Mouse (Mus musculus): ENCODE results near the gene Jmjd8. TPM values are rescaled to one million over a fixed set of nuclear protein-coding genes. Genes with fewer than 3 reads are reported as not detected.

The Jmjd8 gene
- 58.7 and 68.4 TPM in 2 replicates for polyA plus RNA-seq (2016; fragmentation: Nextera tagmentation; extraction: Ambion mirVana)

DNA sequence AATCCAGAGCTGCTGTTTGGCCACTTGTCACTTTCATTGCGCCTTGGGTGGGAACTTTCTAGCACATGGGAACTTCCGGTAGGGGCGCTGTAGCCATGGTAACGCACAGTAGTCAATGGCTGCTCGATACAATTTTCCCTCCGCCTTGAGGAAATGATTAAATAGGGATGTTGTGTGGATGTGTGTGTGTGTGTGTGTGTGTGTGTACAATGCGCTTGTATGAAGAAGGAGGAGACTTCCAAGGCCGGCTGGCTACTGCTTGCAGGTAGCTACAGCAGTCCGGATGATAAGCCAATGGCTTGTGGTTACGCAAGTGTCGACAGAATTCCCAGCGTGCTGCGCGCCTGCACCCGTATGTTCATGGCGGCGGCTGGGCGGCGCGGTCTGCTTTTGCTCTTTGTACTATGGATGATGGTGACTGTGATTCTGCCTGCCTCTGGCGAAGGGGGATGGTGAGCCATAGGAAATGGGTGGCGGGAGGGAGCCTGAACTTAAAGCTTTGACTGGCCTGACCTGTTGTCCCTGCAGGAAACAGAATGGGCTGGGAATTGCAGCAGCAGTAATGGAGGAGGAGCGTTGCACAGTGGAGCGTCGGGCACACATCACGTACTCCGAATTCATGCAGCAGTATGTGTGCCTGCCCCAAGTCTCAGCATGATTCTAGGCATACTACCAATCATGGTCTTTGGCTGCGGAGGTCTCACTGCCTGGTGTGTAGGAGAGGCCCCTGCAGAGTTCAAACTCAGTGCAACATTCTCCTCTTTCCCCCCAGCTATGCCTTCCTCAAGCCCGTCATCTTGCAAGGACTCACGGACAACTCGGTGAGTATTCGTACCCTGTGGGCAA lies at the start of gene Jmjd8:
Gene Jmjd8, plus strand, starts transcription at position 156 of the 846 bp plus-strand sequence.
- H3K36me3 ChIP-seq: peaks cover 60% of the 10 kb centered on the region

DNA sequence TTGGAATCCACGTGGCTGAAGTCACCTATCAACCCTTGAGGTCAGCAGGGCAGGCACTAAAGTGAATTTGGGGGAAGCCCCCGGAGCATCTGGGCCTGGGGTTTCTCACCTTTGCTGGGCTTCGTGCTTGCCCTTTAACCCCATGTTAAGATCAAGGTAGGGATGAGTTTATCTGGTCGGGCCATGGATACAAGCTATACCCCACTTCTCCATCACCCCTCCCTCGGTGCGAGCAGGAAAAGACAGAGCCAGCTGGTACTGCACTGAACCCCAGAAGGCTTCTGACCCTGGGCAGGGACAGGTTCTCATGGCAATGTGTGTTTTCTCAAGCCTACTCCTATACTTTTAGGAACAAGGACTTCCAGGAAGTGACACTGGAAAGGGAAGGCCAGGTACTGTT lies 47.3 kb upstream of the Jmjd8 start:
- WGBS: 88% methylated on average over 6 of the region's 6 CpGs
- H3K36me3 ChIP-seq: peaks cover 65% of the 10 kb centered on the region
- peaks cover 38% of the 10 kb centered on the region for H3K4me1 ChIP-seq
- H3K9me3 ChIP-seq (replicated peaks): no peaks in the 10 kb centered on the region
- no peak overlapping the region for H3K4me3 ChIP-seq
- H3K27me3 ChIP-seq (ENCODE audit: low read depth, poor library complexity, severe bottlenecking): no peaks in the 10 kb centered on the region
- DNase-seq (ENCODE audit: low spot score): no peak
- no peak overlapping the region for H3K27ac ChIP-seq (replicated peaks)

More for the DNA sequence above, at the start of gene Jmjd8:
- H3K27me3 ChIP-seq (ENCODE audit: low read depth, poor library complexity, severe bottlenecking): no peaks in the 10 kb centered on the region
- H3K4me1 ChIP-seq: peaks cover 88% of the 10 kb centered on the region
- no peaks in the 10 kb centered on the region for H3K9me3 ChIP-seq (replicated peaks)
- peak within 1 kb of the TSS; percentile 95 for H3K27ac ChIP-seq (replicated peaks)
- DNase-seq (ENCODE audit: low spot score): peak; percentile 88
- H3K4me3 ChIP-seq: peak within 1 kb of the TSS; percentile 89
- WGBS: 1% methylated on average over 32 of the region's 32 CpGs

DNA sequence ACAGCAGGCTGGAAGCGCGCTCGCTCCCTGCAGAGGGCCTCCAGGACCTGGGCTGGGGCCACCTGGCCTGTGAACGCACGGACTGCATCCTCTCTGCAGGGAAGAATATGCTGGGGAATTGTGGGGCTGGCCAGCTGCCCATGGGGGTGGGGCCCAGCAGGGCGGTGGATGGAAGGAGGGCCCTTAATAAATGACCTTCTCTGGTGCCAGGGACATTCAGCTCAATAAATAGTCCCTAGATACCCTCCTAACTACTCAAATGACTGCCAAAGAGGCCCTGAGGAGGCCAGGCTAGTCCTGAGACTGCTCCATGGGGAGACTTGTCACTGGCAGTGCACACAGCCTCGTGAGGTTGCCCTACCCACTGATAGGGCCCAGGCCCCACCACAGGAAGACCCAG lies 45.6 kb upstream of the Jmjd8 start:
- 88% methylated on average over 7 of the region's 7 CpGs for WGBS
- peaks cover 38% of the 10 kb centered on the region for H3K4me1 ChIP-seq
- H3K27me3 ChIP-seq (ENCODE audit: low read depth, poor library complexity, severe bottlenecking): no peaks in the 10 kb centered on the region
- no peaks in the 10 kb centered on the region for H3K9me3 ChIP-seq (replicated peaks)
- DNase-seq (ENCODE audit: low spot score): no peak
- H3K36me3 ChIP-seq: peaks cover 66% of the 10 kb centered on the region
- no peak overlapping the region for H3K27ac ChIP-seq (replicated peaks)
- H3K4me3 ChIP-seq: peak overlapping the region; percentile 77; the same call in 1 of the 2 replicates

DNA sequence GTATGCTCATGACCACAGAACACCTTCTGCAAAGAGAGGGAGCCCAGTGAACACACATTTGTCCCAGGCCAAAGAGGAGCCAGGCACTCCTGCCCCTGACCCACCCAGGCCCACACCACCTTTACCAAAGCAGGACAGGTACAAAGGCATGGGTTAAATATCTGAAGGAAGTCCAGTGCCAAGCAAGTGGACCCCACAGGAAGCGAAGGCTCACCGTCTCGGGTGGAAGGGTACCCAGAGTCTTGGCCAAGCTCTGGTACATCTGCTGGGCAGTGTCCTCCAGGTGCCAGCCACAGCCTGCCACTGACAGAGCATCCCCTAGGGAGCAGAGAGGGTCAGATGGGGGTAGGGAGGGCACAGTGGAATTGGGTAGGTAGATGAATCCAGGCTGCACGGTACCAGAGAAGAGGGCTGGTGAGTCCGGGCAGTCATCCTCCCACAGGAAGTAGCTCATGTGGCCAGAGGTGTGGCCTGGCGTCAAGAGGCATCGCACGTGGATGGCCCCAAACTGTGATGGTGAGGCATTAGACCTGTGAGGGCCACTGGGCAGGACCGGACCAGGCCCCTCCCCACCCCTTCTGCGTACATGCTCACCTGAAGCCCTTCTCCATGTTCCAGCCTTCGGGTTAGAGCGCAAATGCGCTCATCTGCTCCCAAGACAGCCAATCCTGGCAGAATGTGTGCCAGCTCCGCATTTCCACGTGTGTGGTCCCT lies 44.6 kb upstream of the Jmjd8 start:
- Histone ChIP-seq H3K27me3 (ENCODE audit: low read depth, poor library complexity, severe bottlenecking) (no peaks in the 10 kb centered on the region), H3K4me1 (peaks cover 38% of the 10 kb centered on the region), H3K9me3 (replicated peaks) (no peaks in the 10 kb centered on the region), H3K27ac (replicated peaks) (peak overlapping the region; percentile 96), H3K4me3 (peak overlapping the region; percentile 77), H3K36me3 (peaks cover 70% of the 10 kb centered on the region)
- DNase-seq (ENCODE audit: low spot score): no peak
- 85% methylated on average over 15 of the region's 15 CpGs for WGBS

DNA sequence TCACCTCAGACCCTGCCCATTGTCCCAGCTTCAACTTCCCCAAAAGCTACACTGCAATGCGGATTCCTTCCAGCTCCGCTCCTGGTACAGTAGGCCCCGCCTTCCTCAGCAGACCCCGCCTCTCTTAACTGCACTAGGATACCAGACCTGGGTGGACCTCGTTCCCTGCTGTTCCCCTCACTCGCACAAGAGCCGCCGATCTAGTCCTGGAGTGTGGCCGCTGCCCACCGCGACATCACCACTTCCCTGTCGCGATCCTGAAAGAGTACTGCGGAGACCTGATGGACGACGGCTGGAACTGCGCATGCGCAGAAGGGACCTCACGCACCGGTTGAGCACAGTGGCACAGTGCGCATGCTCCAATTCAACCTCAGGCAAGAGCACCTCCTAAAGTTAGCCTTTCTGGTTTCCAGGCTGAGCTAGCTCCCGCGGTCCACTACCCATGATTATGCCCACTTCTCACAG lies 43.4 kb upstream of the Jmjd8 start, which contains the start of gene Haghl:
Gene Haghl, minus strand, starts transcription at position 393 of the 465 bp plus-strand sequence.
- Histone ChIP-seq H3K27me3 (ENCODE audit: low read depth, poor library complexity, severe bottlenecking) (no peaks in the 10 kb centered on the region), H3K4me3 (peak within 1 kb of the TSS; percentile 77), H3K36me3 (peaks cover 73% of the 10 kb centered on the region), H3K9me3 (replicated peaks) (no peaks in the 10 kb centered on the region), H3K27ac (replicated peaks) (peak within 1 kb of the TSS; percentile 96), H3K4me1 (peaks cover 38% of the 10 kb centered on the region)
- under 1% methylated on average over 23 of the region's 23 CpGs for WGBS
- peak; percentile 98 for DNase-seq (ENCODE audit: low spot score)

DNA sequence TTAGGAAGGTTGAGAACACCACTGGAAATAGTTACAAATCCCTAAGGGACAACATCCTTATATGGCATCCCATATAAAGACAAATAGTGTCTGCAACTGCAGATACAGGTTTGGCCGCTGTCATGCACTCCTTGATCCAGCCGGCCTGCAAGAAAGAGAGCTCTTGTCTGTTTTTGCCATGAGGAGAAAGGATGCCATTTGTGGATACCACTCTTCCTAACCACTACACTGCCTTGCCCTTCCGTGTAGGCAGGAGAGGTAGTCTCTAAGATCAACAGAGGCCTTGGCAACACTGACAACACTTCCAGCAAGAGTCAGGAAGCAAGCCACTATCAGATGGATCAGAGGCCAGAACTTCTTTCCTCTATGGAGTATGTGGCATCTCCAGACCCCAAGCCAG lies 42.4 kb upstream of the Jmjd8 start, which contains the start of gene Ccdc78:
Gene Ccdc78, plus strand, starts transcription at position 301 of the 400 bp plus-strand sequence.
- 85% methylated on average over 3 of the region's 3 CpGs for WGBS
- H3K9me3 ChIP-seq (replicated peaks): no peaks in the 10 kb centered on the region
- peak within 1 kb of the TSS; percentile 77 for H3K4me3 ChIP-seq
- peak within 1 kb of the TSS; percentile 96 for H3K27ac ChIP-seq (replicated peaks)
- H3K27me3 ChIP-seq (ENCODE audit: low read depth, poor library complexity, severe bottlenecking): no peaks in the 10 kb centered on the region
- H3K36me3 ChIP-seq: peaks cover 68% of the 10 kb centered on the region
- peaks cover 44% of the 10 kb centered on the region for H3K4me1 ChIP-seq
- DNase-seq (ENCODE audit: low spot score): no peak

DNA sequence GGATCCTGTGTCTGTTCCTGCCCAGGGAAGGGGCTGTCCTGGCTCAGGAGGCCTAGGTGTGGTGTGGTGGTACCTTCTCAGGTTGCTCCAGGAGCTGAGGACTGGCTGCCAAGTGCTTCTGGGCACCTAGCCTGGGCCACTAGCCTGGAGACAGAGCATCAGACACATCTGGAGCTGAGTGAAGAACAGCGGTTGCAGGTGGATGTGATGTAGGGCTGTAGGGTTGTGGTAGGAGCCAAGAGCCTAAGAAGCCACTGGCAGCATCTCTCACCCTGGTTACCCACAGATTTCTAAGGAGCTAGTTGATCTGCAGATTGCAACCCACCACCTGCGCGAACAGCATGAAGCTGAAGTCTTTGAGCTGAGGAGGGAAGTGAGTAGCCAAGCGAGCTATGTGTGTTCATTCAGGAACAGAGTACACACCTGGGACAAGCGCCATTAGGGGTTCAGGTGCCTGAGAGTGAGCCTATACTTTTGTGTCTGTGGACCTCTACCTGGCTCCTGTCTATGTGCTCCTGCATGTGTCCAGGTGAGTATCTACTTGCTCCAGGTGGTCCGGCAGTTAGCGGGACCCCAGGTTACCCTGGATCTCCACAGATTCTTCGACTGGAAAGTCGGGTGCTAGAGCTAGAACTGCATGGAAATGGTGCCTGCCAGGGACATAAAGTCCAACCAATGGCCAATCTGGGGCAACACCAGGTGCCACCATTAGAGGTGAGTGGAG lies 41.7 kb upstream of the Jmjd8 start:
- no peak overlapping the region for H3K27ac ChIP-seq (replicated peaks)
- no peaks in the 10 kb centered on the region for H3K9me3 ChIP-seq (replicated peaks)
- H3K4me3 ChIP-seq: no peak overlapping the region
- H3K36me3 ChIP-seq: peaks cover 61% of the 10 kb centered on the region
- WGBS: 93% methylated on average over 9 of the region's 9 CpGs
- peaks cover 49% of the 10 kb centered on the region for H3K4me1 ChIP-seq
- no peak for DNase-seq (ENCODE audit: low spot score)
- H3K27me3 ChIP-seq (ENCODE audit: low read depth, poor library complexity, severe bottlenecking): no peaks in the 10 kb centered on the region

DNA sequence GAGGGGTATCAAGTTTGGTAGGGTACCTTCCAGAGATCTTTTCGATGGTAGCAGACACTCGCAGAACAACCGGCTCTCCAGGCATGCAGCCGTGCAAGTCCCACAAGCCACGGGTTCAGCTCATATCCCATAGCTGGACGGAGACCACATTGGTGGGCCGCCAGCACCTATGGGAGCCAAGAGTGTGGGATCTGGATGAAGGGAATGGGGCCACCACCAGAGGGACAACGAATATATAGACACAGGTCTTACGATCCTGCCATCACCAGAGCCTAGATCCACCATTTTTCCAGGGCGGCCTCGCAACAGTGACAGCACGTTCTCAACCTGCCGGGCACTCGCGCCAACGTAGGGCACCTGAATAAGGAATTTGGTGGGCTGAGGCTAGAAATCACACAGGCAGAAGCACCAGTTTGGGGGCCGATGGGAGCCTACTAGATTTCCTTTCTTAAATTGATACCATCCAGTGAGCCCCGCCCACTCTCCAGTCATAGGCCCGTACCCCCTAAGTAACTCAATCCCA lies 37.3 kb upstream of the Jmjd8 start:
- no peaks in the 10 kb centered on the region for H3K27me3 ChIP-seq (ENCODE audit: low read depth, poor library complexity, severe bottlenecking)
- H3K9me3 ChIP-seq (replicated peaks): no peaks in the 10 kb centered on the region
- peaks cover 61% of the 10 kb centered on the region for H3K4me1 ChIP-seq
- H3K27ac ChIP-seq (replicated peaks): peak overlapping the region; percentile 96
- H3K4me3 ChIP-seq: peak overlapping the region; percentile 85
- peak; percentile 43 for DNase-seq (ENCODE audit: low spot score)
- peaks cover 60% of the 10 kb centered on the region for H3K36me3 ChIP-seq
- 36% methylated on average over 19 of the region's 19 CpGs for WGBS

DNA sequence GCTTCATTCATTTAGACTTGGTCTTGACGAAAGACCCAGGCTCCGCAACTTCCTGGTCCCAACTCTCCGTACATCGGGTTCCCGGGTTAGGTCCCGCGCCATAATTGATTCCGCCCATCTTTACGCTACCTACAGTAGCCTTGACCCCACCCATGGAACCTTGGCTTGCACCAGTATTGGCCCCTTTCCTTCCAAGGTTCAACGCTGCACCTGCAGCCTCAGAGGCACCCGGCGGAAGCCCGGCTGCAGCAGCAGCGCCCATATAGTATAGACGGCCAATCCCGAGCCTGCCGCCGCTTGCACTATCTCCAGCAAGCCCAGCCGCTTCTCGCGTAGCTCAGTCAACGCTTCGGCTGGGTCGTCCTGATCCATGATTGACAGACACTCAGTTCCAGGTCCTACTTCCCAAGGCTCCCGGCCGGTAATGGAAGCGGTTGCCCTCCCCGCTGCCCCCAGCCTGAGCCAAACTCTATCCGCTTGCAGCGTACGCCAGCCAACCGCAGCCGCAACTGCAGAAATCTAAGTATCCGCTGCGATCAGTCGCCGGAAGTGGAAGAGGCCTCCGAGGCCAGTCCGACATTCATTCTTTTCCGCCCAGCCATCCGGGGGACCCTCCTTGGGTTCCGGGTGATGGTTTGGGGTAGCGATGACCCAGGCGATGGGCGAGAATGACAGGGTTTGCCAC lies 36.7 kb upstream of the Jmjd8 start:
- no peaks in the 10 kb centered on the region for H3K27me3 ChIP-seq (ENCODE audit: low read depth, poor library complexity, severe bottlenecking)
- H3K36me3 ChIP-seq: peaks cover 57% of the 10 kb centered on the region
- H3K9me3 ChIP-seq (replicated peaks): no peaks in the 10 kb centered on the region
- peak overlapping the region; percentile 85 for H3K4me3 ChIP-seq
- WGBS: under 1% methylated on average over 45 of the region's 45 CpGs
- DNase-seq (ENCODE audit: low spot score): peak; percentile 86
- H3K27ac ChIP-seq (replicated peaks): peak overlapping the region; percentile 96
- H3K4me1 ChIP-seq: peaks cover 63% of the 10 kb centered on the region

DNA sequence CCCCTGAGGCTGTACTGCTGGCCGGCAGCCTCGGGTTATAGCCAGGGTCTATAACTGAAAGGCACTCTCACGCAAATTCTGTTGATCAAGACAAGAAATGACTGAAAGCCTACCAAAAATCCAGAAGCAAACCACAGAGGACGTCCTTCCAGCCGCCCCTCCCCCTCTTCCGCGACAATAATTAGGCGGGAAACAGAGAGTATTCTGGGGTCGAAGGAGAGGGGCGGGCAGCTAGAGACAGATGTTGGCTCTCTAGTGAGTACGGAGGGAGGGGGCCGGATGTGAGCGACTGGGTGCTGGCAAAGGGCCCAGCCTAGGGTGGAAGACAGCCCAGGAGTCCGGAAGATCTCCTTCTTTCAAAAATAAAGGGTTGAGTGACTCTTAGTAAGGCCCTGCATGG lies 36.1 kb upstream of the Jmjd8 start, which contains the start of gene Fam173a:
Gene Fam173a, minus strand, starts transcription at position 287 of the 400 bp plus-strand sequence.
- Histone ChIP-seq H3K4me3 (peak within 1 kb of the TSS; percentile 85), H3K9me3 (replicated peaks) (no peaks in the 10 kb centered on the region), H3K27ac (replicated peaks) (peak within 1 kb of the TSS; percentile 96), H3K36me3 (peaks cover 50% of the 10 kb centered on the region), H3K4me1 (peaks cover 69% of the 10 kb centered on the region), H3K27me3 (ENCODE audit: low read depth, poor library complexity, severe bottlenecking) (no peaks in the 10 kb centered on the region)
- peak; percentile 70 for DNase-seq (ENCODE audit: low spot score)
- 1% methylated on average over 14 of the region's 14 CpGs for WGBS

DNA sequence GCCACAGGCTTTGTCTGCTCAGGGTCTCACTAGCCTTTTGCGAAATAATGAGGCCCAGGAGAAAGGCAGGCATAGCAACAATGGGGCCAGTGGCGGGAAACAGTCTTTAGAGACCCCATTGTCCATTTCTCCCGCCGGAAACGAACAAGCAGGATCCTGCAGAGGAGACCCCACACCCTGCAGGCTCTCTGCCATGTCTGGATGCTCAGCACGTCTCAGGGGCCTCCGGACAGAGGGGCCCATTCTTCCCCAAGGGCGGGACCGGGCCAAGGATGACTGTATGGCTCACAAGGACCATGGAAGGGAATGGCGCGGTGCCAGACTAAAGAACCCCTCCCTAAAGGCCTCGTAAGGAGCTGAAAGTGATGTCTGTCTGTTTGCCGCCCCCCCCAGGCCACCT lies 34.5 kb upstream of the Jmjd8 start:
- DNase-seq (ENCODE audit: low spot score): peak; percentile 68
- peaks cover 77% of the 10 kb centered on the region for H3K4me1 ChIP-seq
- H3K27me3 ChIP-seq (ENCODE audit: low read depth, poor library complexity, severe bottlenecking): no peaks in the 10 kb centered on the region
- H3K36me3 ChIP-seq: peaks cover 36% of the 10 kb centered on the region
- 42% methylated on average over 13 of the region's 13 CpGs for WGBS
- peak overlapping the region; percentile 85 for H3K4me3 ChIP-seq
- H3K27ac ChIP-seq (replicated peaks): peak overlapping the region; percentile 96
- no peaks in the 10 kb centered on the region for H3K9me3 ChIP-seq (replicated peaks)

All from midbrain, embryonic 10.5 days (tissue).